Mouse (Mus musculus) CH12.LX (cell line): ENCODE measurements around the gene Sf3a1. TPM values are rescaled to one million over a fixed set of nuclear protein-coding genes. Genes with fewer than 3 reads are reported as not detected.

Experiments
- DNase-seq: peaks from one replicate; pipeline ENCODE4 v3.0.0-alpha.2; 2013; ENCODE audit errors: extremely low read depth
- H3K27ac ChIP-seq: 2 replicates; pipeline ENCODE4 v1.5.1; 2012; ENCODE audit warnings: low read depth, mild to moderate bottlenecking, control low read depth, moderate library complexity; ENCODE audit not compliant: insufficient read depth
- H3K27me3 ChIP-seq: replicated peaks from 2 replicates; pipeline ENCODE3; 2012; ENCODE audit warnings: inconsistent platforms
- H3K36me3 ChIP-seq, 2 experiments: replicated peaks in 1 of 2; 2 replicates each; pipeline versions ENCODE3 to v1.6.1; 2012; ENCODE audit warnings: inconsistent platforms in 1 of 2, low read length in 1 of 2, mild to moderate bottlenecking in 1 of 2, mixed read lengths in 1 of 2, moderate library complexity in 1 of 2; ENCODE audit not compliant: control insufficient read depth in 1 of 2, insufficient read depth in 1 of 2
- H3K4me1 ChIP-seq, 2 experiments: 2 replicates each; pipeline ENCODE4 v1.6.1; 2012; ENCODE audit warnings: inconsistent platforms in 1 of 2, moderate library complexity in 1 of 2; ENCODE audit not compliant: insufficient read depth in 2 of 2, control insufficient read depth in 1 of 2
- H3K4me2 ChIP-seq: 2 replicates; pipeline ENCODE4 v1.6.1; 2012; ENCODE audit warnings: low read depth, mild to moderate bottlenecking, control low read depth; ENCODE audit not compliant: poor library complexity, insufficient read depth, severe bottlenecking
- H3K4me3 ChIP-seq, 3 experiments: fragments of 150-350 bp in 1 of 3; sonication (generic) in 1 of 3; replicated peaks in 1 of 3; 2 replicates each; pipeline versions ENCODE3 to v1.5.1; 2011 to 2012; ENCODE audit warnings: low read depth in 2 of 3, low read length in 2 of 3, mild to moderate bottlenecking in 2 of 3, moderate library complexity in 2 of 3, control low read depth in 1 of 3, improper control_type of control experiment in 1 of 3, inconsistent platforms in 1 of 3, mixed read lengths in 1 of 3; ENCODE audit not compliant: poor library complexity in 1 of 3
- H3K79me2 ChIP-seq: replicated peaks from 2 replicates; pipeline ENCODE4 v1.6.1; 2012; ENCODE audit warnings: mild to moderate bottlenecking, moderate library complexity; ENCODE audit not compliant: control insufficient read depth, poor library complexity, insufficient read depth, severe bottlenecking; ENCODE audit errors: extremely low read depth
- H3K9ac ChIP-seq: 2 replicates; pipeline ENCODE4 v1.6.1; 2012; ENCODE audit warnings: low read depth, mild to moderate bottlenecking, control low read depth, moderate library complexity; ENCODE audit not compliant: insufficient read depth
- H3K9me3 ChIP-seq: replicated peaks from 2 replicates; pipeline ENCODE3; 2012; ENCODE audit warnings: low read length, inconsistent platforms, mixed read lengths
- CTCF ChIP-seq, 2 experiments: IDR thresholded peaks in 1 of 2; conservative IDR thresholded peaks in 1 of 2; 2 replicates each; pipeline ENCODE4 v1.5.1; 2011 to 2012; ENCODE audit warnings: low read depth in 2 of 2, low read length in 2 of 2, improper control_type of control experiment in 1 of 2, inconsistent platforms in 1 of 2, mild to moderate bottlenecking in 1 of 2, moderate library complexity in 1 of 2
- E2F4 ChIP-seq: IDR thresholded peaks from 2 replicates; pipeline ENCODE4 v1.6.1; 2011; ENCODE audit warnings: low read depth, low read length, improper control_type of control experiment; ENCODE audit not compliant: insufficient replicate concordance
- ELF1 ChIP-seq: IDR thresholded peaks from 2 replicates; pipeline ENCODE4 v1.6.1; 2014; ENCODE audit warnings: low read depth, mild to moderate bottlenecking, inconsistent platforms, low read length, improper control_type of control experiment
- EP300 ChIP-seq: IDR thresholded peaks from 2 replicates; pipeline ENCODE4 v1.6.1; 2011; ENCODE audit warnings: low read length, improper control_type of control experiment
- GABPA ChIP-seq: IDR thresholded peaks from 2 replicates; pipeline ENCODE4 v1.6.1; 2012; ENCODE audit warnings: low read depth, low read length, improper control_type of control experiment, inconsistent platforms; ENCODE audit not compliant: insufficient replicate concordance
- HCFC1 ChIP-seq: IDR thresholded peaks from 2 replicates; pipeline ENCODE4 v1.6.1; 2012; ENCODE audit warnings: low read depth, mild to moderate bottlenecking, inconsistent platforms, low read length, improper control_type of control experiment
- IRF4 ChIP-seq: IDR thresholded peaks from 2 replicates; pipeline ENCODE4 v1.6.1; 2014; ENCODE audit warnings: low read depth, mild to moderate bottlenecking, inconsistent platforms, low read length, improper control_type of control experiment
- JUND ChIP-seq: conservative IDR thresholded peaks from 2 replicates; pipeline ENCODE4 v1.6.1; 2011; ENCODE audit warnings: low read depth, low read length, improper control_type of control experiment
- KAT2A ChIP-seq: IDR thresholded peaks from 2 replicates; pipeline ENCODE4 v1.6.1; 2012; ENCODE audit warnings: low read length, improper control_type of control experiment, inconsistent platforms; ENCODE audit not compliant: insufficient replicate concordance
- MAFK ChIP-seq: IDR thresholded peaks from 2 replicates; pipeline ENCODE4 v1.6.1; 2011; ENCODE audit warnings: low read length, improper control_type of control experiment; ENCODE audit not compliant: insufficient replicate concordance
- MAX ChIP-seq: IDR thresholded peaks from 2 replicates; pipeline ENCODE4 v1.6.1; 2011; ENCODE audit warnings: low read length, improper control_type of control experiment
- MAZ ChIP-seq: IDR thresholded peaks from 2 replicates; pipeline ENCODE4 v1.6.1; 2012; ENCODE audit warnings: low read depth, mild to moderate bottlenecking, inconsistent platforms, low read length, improper control_type of control experiment, moderate library complexity
- MEF2A ChIP-seq: IDR thresholded peaks from 2 replicates; pipeline ENCODE4 v1.6.1; 2014; ENCODE audit warnings: low read depth, mild to moderate bottlenecking, inconsistent platforms, low read length, improper control_type of control experiment, borderline replicate concordance
- MXI1 ChIP-seq: IDR thresholded peaks from 2 replicates; pipeline ENCODE4 v1.6.1; 2011; ENCODE audit warnings: mild to moderate bottlenecking, low read depth, low read length, improper control_type of control experiment
- NELFE ChIP-seq: IDR thresholded peaks from 2 replicates; pipeline ENCODE4 v1.6.1; 2011; ENCODE audit warnings: low read depth, low read length, improper control_type of control experiment
- NRF1 ChIP-seq: IDR thresholded peaks from 2 replicates; pipeline ENCODE4 v1.6.1; 2014; ENCODE audit warnings: low read depth, mild to moderate bottlenecking, inconsistent platforms, low read length, improper control_type of control experiment, moderate library complexity
- PAX5 ChIP-seq: IDR thresholded peaks from 2 replicates; pipeline ENCODE4 v1.6.1; 2012; ENCODE audit warnings: low read length, inconsistent platforms, mixed read lengths
- POLR2AphosphoS2 ChIP-seq: IDR thresholded peaks from 2 replicates; pipeline ENCODE4 v1.6.1; 2011; ENCODE audit warnings: low read depth, low read length, improper control_type of control experiment
- RAD21 ChIP-seq: IDR thresholded peaks from 2 replicates; pipeline ENCODE4 v1.6.1; 2011; ENCODE audit warnings: low read depth, mild to moderate bottlenecking, low read length, improper control_type of control experiment, moderate library complexity
- SIN3A ChIP-seq: IDR thresholded peaks from 2 replicates; pipeline ENCODE4 v1.6.1; 2012; ENCODE audit warnings: low read length, improper control_type of control experiment, inconsistent platforms
- SMC3 ChIP-seq: IDR thresholded peaks from 2 replicates; pipeline ENCODE4 v1.6.1; 2011; ENCODE audit warnings: low read depth, low read length, improper control_type of control experiment
- UBTF ChIP-seq: IDR thresholded peaks from 2 replicates; pipeline ENCODE4 v1.6.1; 2012; ENCODE audit warnings: low read depth, mild to moderate bottlenecking, inconsistent platforms, low read length, improper control_type of control experiment, moderate library complexity
- USF1 ChIP-seq: IDR thresholded peaks from 2 replicates; pipeline ENCODE4 v1.6.1; 2014; ENCODE audit warnings: low read depth, mild to moderate bottlenecking, inconsistent platforms, low read length, improper control_type of control experiment
- USF2 ChIP-seq: conservative IDR thresholded peaks from 2 replicates; pipeline ENCODE4 v1.6.1; 2011; ENCODE audit warnings: low read depth, low read length, improper control_type of control experiment
- ZMIZ1 ChIP-seq: IDR thresholded peaks from 2 replicates; pipeline ENCODE4 v1.6.1; 2012; ENCODE audit warnings: low read depth, mild to moderate bottlenecking, inconsistent platforms, low read length, improper control_type of control experiment
- ZNF384 ChIP-seq: IDR thresholded peaks from 2 replicates; pipeline ENCODE4 v1.6.1; 2012; ENCODE audit warnings: low read depth, low read length, improper control_type of control experiment, inconsistent platforms
- dilution Hi-C: fragments of 300-500 bp; cut with MboI; formaldehyde crosslinking; loops from 2 replicates; pipeline ENCODE4 v1.14.3; 2020; ENCODE audit warnings: low sequenced_read_pairs; ENCODE audit not compliant: extremely low pct_unique_long_range_greater_than_20kb, extremely low pct_ligation_motif_present
- in situ Hi-C: fragments of 300-500 bp; cut with MboI; formaldehyde crosslinking; loops from 3 replicates; pipeline ENCODE4 v1.14.3; 2019; ENCODE audit warnings: low sequenced_read_pairs, low pct_ligation_motif_present, low pct_unique_long_range_greater_than_20kb, mixed read lengths
- polyA plus RNA-seq: library from polyadenylated mRNA; unstranded; fragments of >175 nt; gene quantifications from 2 replicates; pipeline ENCODE4 v1.2.1, GENCODE M21; 2012; ENCODE audit warnings: low read depth; ENCODE audit not compliant: insufficient read length
- total RNA-seq, 2 experiments: library from RNA; depleted of rRNA; stranded (reverse); fragments of 300-350 nt in 1 of 2; fragments of >200 nt in 1 of 2; gene quantifications; 2 replicates each; pipeline ENCODE4 v1.2.3; 2012 to 2014

Gene Sf3a1
- total and polyA plus RNA-seq, 3 experiments: 29.5 to 97.6 (median 46.5) TPM

GRCm38 (mm10) chr11:4205097-4205655, 45.0 kb downstream of the Sf3a1 start:
- no peak overlapping the region for H3K9ac ChIP-seq
- no peaks in the 10 kb centered on the region for H3K27me3 ChIP-seq
- in situ Hi-C loops (loop anchor here (5.0 kb wide), 1 partner anchor 68 kb away; the partner anchor contains the start of gene Rnf215), dilution Hi-C loops (no loop called here)
- no peak overlapping the region for H3K4me3 ChIP-seq
- H3K79me2 ChIP-seq: no peaks in the 10 kb centered on the region; the same call in none of the 2 replicates
- no peak overlapping the region for H3K4me2 ChIP-seq
- peaks cover 29 to 63% of the 10 kb centered on the region in 2 experiments for H3K36me3 ChIP-seq
- H3K4me1 ChIP-seq: peaks cover 0 to 71% of the 10 kb centered on the region in 2 experiments; a peak in 3 of 4 replicates
- no peaks in the 10 kb centered on the region for H3K9me3 ChIP-seq
- H3K27ac ChIP-seq: no peak overlapping the region
- no peak for TF ChIP-seq KAT2A
- TF ChIP-seq RAD21: no peak
- TF ChIP-seq MAFK: no peak
- no peak for TF ChIP-seq MXI1
- no peak for TF ChIP-seq GABPA
- TF ChIP-seq NRF1: no peak
- no peak for TF ChIP-seq MAZ
- TF ChIP-seq USF1: no peak
- TF ChIP-seq ELF1: no peak
- TF ChIP-seq HCFC1: no peak
- TF ChIP-seq NELFE: no peak
- DNase-seq: no peak

- H3K36me3 ChIP-seq: peaks cover 35 to 69% of the 10 kb centered on the region in 2 experiments
- dilution Hi-C loops: no loop called here
- DNase-seq: no peak
Measured at GRCm38 (mm10) chr11:4205951-4206350, 45.8 kb downstream of the Sf3a1 start.

More at GRCm38 (mm10) chr11:4205951-4206350, 45.8 kb downstream of the Sf3a1 start:
- H3K4me2 ChIP-seq: no peak overlapping the region
- H3K27me3 ChIP-seq: no peaks in the 10 kb centered on the region
- no peaks in the 10 kb centered on the region; the same call in none of the 2 replicates for H3K79me2 ChIP-seq
- H3K9me3 ChIP-seq: no peaks in the 10 kb centered on the region
- in situ Hi-C loops: loop anchor here (5.0 kb wide), 1 partner anchor 69 kb away; the partner anchor contains the start of gene Rnf215
- TF ChIP-seq UBTF (no peak), CTCF (conservative IDR thresholded peaks at IDR 0.05 in 1 of 2, IDR thresholded peaks at IDR 0.05 in 1 of 2; ENCODE audit: low read depth in 2 of 2, low read length in 2 of 2) (no peak), MAZ (no peak), E2F4 (no peak), IRF4 (no peak), PAX5 (no peak), MAX (no peak), SMC3 (no peak), JUND (no peak), EP300 (no peak), ZMIZ1 (no peak), ZNF384 (no peak), USF2 (no peak), POLR2AphosphoS2 (no peak), HCFC1 (no peak), MEF2A (no peak), SIN3A (no peak), MXI1 (no peak)
- H3K9ac ChIP-seq: no peak overlapping the region
- H3K4me3 ChIP-seq: no peak overlapping the region
- H3K27ac ChIP-seq: no peak overlapping the region
- H3K4me1 ChIP-seq: peaks cover 0 to 63% of the 10 kb centered on the region in 2 experiments; a peak in 3 of 4 replicates
